Mouse (Mus musculus): ENCODE data around the gene Olfr610.
"Not testable (repeated sequence)": the region's sequence is repeated elsewhere in the genome, so short reads cannot be mapped to it uniquely, and the experiment has no call there.

Olfr610 gene

GRCm38 (mm10) chr7:103512022-103512421, at the start of gene Olfr610:
Olfr610 (minus strand) TSS chr7:103512122.
- DNase-seq = no peak

GRCm38 (mm10) chr7:103555779-103556178, 43.9 kb upstream of the Olfr610 start, which contains the start of gene Olfr615:
Olfr615 (plus strand) TSS chr7:103556079.
- DNase-seq = no peak

- no peak for DNase-seq
Observed at GRCm38 (mm10) chr7:103547774-103548173, 35.9 kb upstream of the Olfr610 start, which contains the start of gene Olfr613. Olfr613 (plus strand) TSS chr7:103548074.

- not testable (repeated sequence) for DNase-seq
Observed at GRCm38 (mm10) chr7:103542617-103543016, 30.7 kb upstream of the Olfr610 start, which contains the start of gene Olfr612. Olfr612 (minus strand) TSS chr7:103542717.

GRCm38 (mm10) chr7:103520746-103521145, 8.8 kb upstream of the Olfr610 start, which contains the start of gene Olfr611:
Olfr611 (minus strand) TSS chr7:103520846.
- not testable (repeated sequence) for DNase-seq

GRCm38 (mm10) chr7:103497962-103498361, 14.0 kb downstream of the Olfr610 start, which contains the start of gene Olfr609:
Olfr609 (minus strand) TSS chr7:103498062.
- no peak for DNase-seq

GRCm38 (mm10) chr7:103477106-103477505, 34.8 kb downstream of the Olfr610 start:
- DNase-seq = not testable (repeated sequence)

- no peak for DNase-seq
Observed at GRCm38 (mm10) chr7:103469577-103469976, 42.3 kb downstream of the Olfr610 start, which contains the start of gene Olfr608. Olfr608 (plus strand) TSS chr7:103469877.

- DNase-seq = no peak
Observed at GRCm38 (mm10) chr7:103460590-103460989, 51.3 kb downstream of the Olfr610 start.
